Mouse (Mus musculus): ENCODE results near the gene Cpne8. TPM values are rescaled to one million over a fixed set of nuclear protein-coding genes. Genes with fewer than 3 reads are reported as not detected.
"Not testable (repeated sequence)": the region's sequence is repeated elsewhere in the genome, so short reads cannot be mapped to it uniquely, and the experiment has no call there.

Gene Cpne8
- polyA plus RNA-seq, 1 experiment, result 13.2 TPM

GRCm38 (mm10) chr15:90624201-90624600 is 55.0 kb downstream of the Cpne8 start:
- no peak overlapping the region for H3K4me3 ChIP-seq
- no peaks in the 10 kb centered on the region for H3K36me3 ChIP-seq (ENCODE audit: control insufficient read depth, insufficient read depth)
- no peaks in the 10 kb centered on the region for H3K27me3 ChIP-seq (ENCODE audit: control insufficient read depth, insufficient read depth, insufficient read length)
- H3K4me2 ChIP-seq (ENCODE audit: low read depth), result no peak overlapping the region
- no peak overlapping the region for H3ac ChIP-seq (ENCODE audit: control insufficient read depth, insufficient read length)
- H3K79me2 ChIP-seq (ENCODE audit: control insufficient read depth, insufficient read depth), result no peaks in the 10 kb centered on the region
- TF ChIP-seq REST (IDR thresholded peaks at IDR 0.05; ENCODE audit: insufficient read depth, insufficient read length) (no peak), TCF12 (IDR thresholded peaks at IDR 0.05; ENCODE audit: insufficient read depth, poor library complexity, severe bottlenecking) (no peak), E2F4 (IDR thresholded peaks at IDR 0.05; ENCODE audit: insufficient read depth) (no peak), MYOG (IDR thresholded peaks at IDR 0.05; ENCODE audit: control insufficient read depth in 1 of 3, insufficient read depth in 1 of 3, insufficient read length in 2 of 3, low read depth in 2 of 3) (no peak), CEBPB (IDR thresholded peaks at IDR 0.05; ENCODE audit: insufficient read depth, poor library complexity, severe bottlenecking) (no peak), SRF (IDR thresholded peaks at IDR 0.05; ENCODE audit: control insufficient read depth, insufficient read length, low read depth) (no peak), USF1 (IDR thresholded peaks at IDR 0.05; ENCODE audit: low read depth) (no peak), TCF3 (IDR thresholded peaks at IDR 0.05; ENCODE audit: insufficient read length, low read depth) (no peak), MAX (IDR thresholded peaks at IDR 0.05; ENCODE audit: low read depth) (no peak), MYOD1 (IDR thresholded peaks at IDR 0.05; ENCODE audit: control insufficient read depth in 1 of 3, insufficient read length in 2 of 3, low read depth in 2 of 3) (no peak)

- Histone ChIP-seq H3K79me2 (ENCODE audit: control insufficient read depth, insufficient read depth) (no peaks in the 10 kb centered on the region), H3ac (ENCODE audit: control insufficient read depth, insufficient read length) (no peak overlapping the region), H3K27me3 (ENCODE audit: control insufficient read depth, insufficient read depth, insufficient read length) (no peaks in the 10 kb centered on the region), H3K36me3 (ENCODE audit: control insufficient read depth, insufficient read depth) (no peaks in the 10 kb centered on the region), H3K4me3 (no peak overlapping the region), H3K4me2 (ENCODE audit: low read depth) (no peak overlapping the region)
- TF ChIP-seq E2F4 (IDR thresholded peaks at IDR 0.05; ENCODE audit: insufficient read depth), result no peak
- no peak for TF ChIP-seq SRF (IDR thresholded peaks at IDR 0.05; ENCODE audit: control insufficient read depth, insufficient read length, low read depth)
- TF ChIP-seq REST (IDR thresholded peaks at IDR 0.05; ENCODE audit: insufficient read depth, insufficient read length), result no peak
These were observed 57.2 kb downstream of the Cpne8 start for GRCm38 (mm10) chr15:90622005-90622404.

GRCm38 (mm10) chr15:90619736-90620135 is 59.5 kb downstream of the Cpne8 start:
- Histone ChIP-seq H3K27me3 (ENCODE audit: control insufficient read depth, insufficient read depth, insufficient read length) (no peaks in the 10 kb centered on the region), H3ac (ENCODE audit: control insufficient read depth, insufficient read length) (no peak overlapping the region), H3K4me3 (no peak overlapping the region), H3K4me2 (ENCODE audit: low read depth) (no peak overlapping the region), H3K79me2 (ENCODE audit: control insufficient read depth, insufficient read depth) (no peaks in the 10 kb centered on the region), H3K36me3 (ENCODE audit: control insufficient read depth, insufficient read depth) (no peaks in the 10 kb centered on the region)
- TF ChIP-seq MYOD1 (IDR thresholded peaks at IDR 0.05; ENCODE audit: control insufficient read depth in 1 of 3, insufficient read length in 2 of 3, low read depth in 2 of 3), result no peak
- no peak for TF ChIP-seq CEBPB (IDR thresholded peaks at IDR 0.05; ENCODE audit: insufficient read depth, poor library complexity, severe bottlenecking)
- TF ChIP-seq E2F4 (IDR thresholded peaks at IDR 0.05; ENCODE audit: insufficient read depth), result no peak
- TF ChIP-seq REST (IDR thresholded peaks at IDR 0.05; ENCODE audit: insufficient read depth, insufficient read length), result no peak
- no peak for TF ChIP-seq SRF (IDR thresholded peaks at IDR 0.05; ENCODE audit: control insufficient read depth, insufficient read length, low read depth)
- no peak for TF ChIP-seq POLR2A (IDR thresholded peaks at IDR 0.05; ENCODE audit: insufficient read length, low read depth)
- TF ChIP-seq POLR2AphosphoS2 (IDR thresholded peaks at IDR 0.05; ENCODE audit: insufficient read length, low read depth), result no peak
- TF ChIP-seq MYOG (IDR thresholded peaks at IDR 0.05; ENCODE audit: control insufficient read depth in 1 of 3, insufficient read depth in 1 of 3, insufficient read length in 2 of 3, low read depth in 2 of 3), result no peak

- Histone ChIP-seq H3K4me2 (ENCODE audit: low read depth) (no peak overlapping the region), H3K36me3 (ENCODE audit: control insufficient read depth, insufficient read depth) (no peaks in the 10 kb centered on the region), H3ac (ENCODE audit: control insufficient read depth, insufficient read length) (no peak overlapping the region), H3K4me3 (no peak overlapping the region), H3K79me2 (ENCODE audit: control insufficient read depth, insufficient read depth) (no peaks in the 10 kb centered on the region), H3K27me3 (ENCODE audit: control insufficient read depth, insufficient read depth, insufficient read length) (no peaks in the 10 kb centered on the region)
- TF ChIP-seq TCF12 (IDR thresholded peaks at IDR 0.05; ENCODE audit: insufficient read depth, poor library complexity, severe bottlenecking) (no peak), REST (IDR thresholded peaks at IDR 0.05; ENCODE audit: insufficient read depth, insufficient read length) (no peak), USF1 (IDR thresholded peaks at IDR 0.05; ENCODE audit: low read depth) (no peak), TCF3 (IDR thresholded peaks at IDR 0.05; ENCODE audit: insufficient read length, low read depth) (no peak), POLR2AphosphoS2 (IDR thresholded peaks at IDR 0.05; ENCODE audit: insufficient read length, low read depth) (no peak), CEBPB (IDR thresholded peaks at IDR 0.05; ENCODE audit: insufficient read depth, poor library complexity, severe bottlenecking) (no peak), MAX (IDR thresholded peaks at IDR 0.05; ENCODE audit: low read depth) (no peak), MYOG (IDR thresholded peaks at IDR 0.05; ENCODE audit: control insufficient read depth in 1 of 3, insufficient read depth in 1 of 3, insufficient read length in 2 of 3, low read depth in 2 of 3) (no peak)
These were observed 63.0 kb downstream of the Cpne8 start for GRCm38 (mm10) chr15:90616116-90616798.

GRCm38 (mm10) chr15:90610767-90611166 is 68.5 kb downstream of the Cpne8 start:
- not testable (repeated sequence) for H3K36me3 ChIP-seq (ENCODE audit: control insufficient read depth, insufficient read depth); H3K4me3 ChIP-seq; H3K79me2 ChIP-seq (ENCODE audit: control insufficient read depth, insufficient read depth); H3K4me2 ChIP-seq (ENCODE audit: low read depth); H3ac ChIP-seq (ENCODE audit: control insufficient read depth, insufficient read length); H3K27me3 ChIP-seq (ENCODE audit: control insufficient read depth, insufficient read depth, insufficient read length)

Data from myocyte (in vitro differentiated cells).